Mouse (Mus musculus): Measurements from ENCODE around the gene Tigd3. TPM values are rescaled to one million over a fixed set of nuclear protein-coding genes. Genes with fewer than 3 reads are reported as not detected.

The Tigd3 gene
- polyA plus RNA-seq, 1 experiment: 0.52 TPM

DNA sequence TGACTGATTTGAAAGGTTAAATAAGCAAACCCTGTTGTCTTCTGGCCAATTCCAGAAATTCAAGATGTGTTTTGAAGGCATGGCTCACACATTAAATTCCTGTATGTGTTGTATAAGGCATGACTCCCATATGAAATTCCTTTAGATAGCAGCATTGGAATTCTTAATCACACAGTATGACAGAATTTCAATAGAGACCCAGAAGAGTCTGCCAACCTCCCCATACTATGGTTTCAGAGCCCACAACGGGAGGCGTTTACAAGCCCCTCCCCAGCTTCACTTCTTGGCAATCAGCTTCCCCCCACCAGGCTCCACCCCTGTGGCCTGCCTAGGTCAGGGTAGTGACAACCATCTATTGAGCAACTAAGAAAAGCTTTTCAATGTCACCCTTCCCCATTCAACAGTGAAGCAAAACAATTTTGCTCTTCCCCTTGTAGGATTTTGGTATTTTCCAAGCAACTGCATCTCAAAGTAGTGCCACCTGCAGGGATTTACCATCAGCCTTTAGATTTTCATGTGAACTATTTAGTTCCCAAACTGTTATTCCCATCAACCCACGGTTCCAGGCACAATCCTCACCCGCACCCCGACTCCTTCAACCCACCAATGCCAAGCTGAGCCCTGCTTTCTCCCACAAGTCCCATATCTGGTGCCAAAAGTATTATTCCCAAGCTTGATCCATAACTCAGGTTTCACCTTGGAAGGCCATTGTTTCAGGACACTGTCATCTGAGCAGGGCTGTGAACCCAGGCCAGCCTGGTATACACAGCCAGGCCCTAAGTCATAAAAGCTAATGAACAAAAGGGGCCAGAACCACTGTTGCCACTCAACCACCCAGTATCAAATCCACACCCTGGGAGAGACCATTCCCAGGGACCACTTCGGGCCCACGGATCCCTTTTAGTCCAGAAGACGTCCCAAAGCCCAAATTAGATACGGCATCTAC, 50.9 kb downstream of the Tigd3 start:
- TF ChIP-seq CTCF (conservative IDR thresholded peaks at IDR 0.05; ENCODE audit: insufficient read depth, insufficient read length, low read depth, low read length) (no peak; the same call in 1 of the 2 replicates), POLR2A (IDR thresholded peaks at IDR 0.05; ENCODE audit: low read depth, low read length) (peak; percentile 83)
- Histone ChIP-seq H3K4me3 (ENCODE audit: insufficient read depth, low read depth, low read length) (peak overlapping the region; percentile 97), H3K36me3 (ENCODE audit: control insufficient read depth, insufficient read depth, low read length) (peaks cover 11% of the 10 kb centered on the region), H3K4me1 (ENCODE audit: control insufficient read depth, insufficient read depth, low read length) (peaks cover 28% of the 10 kb centered on the region), H3K27ac (ENCODE audit: insufficient read depth, low read depth, low read length) (peak overlapping the region; percentile 97), H3K27me3 (replicated peaks; ENCODE audit: control insufficient read depth, insufficient read depth, low read length) (no peaks in the 10 kb centered on the region)
- DNase-seq: peak; percentile 73
- 12% methylated on average over 9 of the region's 9 CpGs for WGBS

DNA sequence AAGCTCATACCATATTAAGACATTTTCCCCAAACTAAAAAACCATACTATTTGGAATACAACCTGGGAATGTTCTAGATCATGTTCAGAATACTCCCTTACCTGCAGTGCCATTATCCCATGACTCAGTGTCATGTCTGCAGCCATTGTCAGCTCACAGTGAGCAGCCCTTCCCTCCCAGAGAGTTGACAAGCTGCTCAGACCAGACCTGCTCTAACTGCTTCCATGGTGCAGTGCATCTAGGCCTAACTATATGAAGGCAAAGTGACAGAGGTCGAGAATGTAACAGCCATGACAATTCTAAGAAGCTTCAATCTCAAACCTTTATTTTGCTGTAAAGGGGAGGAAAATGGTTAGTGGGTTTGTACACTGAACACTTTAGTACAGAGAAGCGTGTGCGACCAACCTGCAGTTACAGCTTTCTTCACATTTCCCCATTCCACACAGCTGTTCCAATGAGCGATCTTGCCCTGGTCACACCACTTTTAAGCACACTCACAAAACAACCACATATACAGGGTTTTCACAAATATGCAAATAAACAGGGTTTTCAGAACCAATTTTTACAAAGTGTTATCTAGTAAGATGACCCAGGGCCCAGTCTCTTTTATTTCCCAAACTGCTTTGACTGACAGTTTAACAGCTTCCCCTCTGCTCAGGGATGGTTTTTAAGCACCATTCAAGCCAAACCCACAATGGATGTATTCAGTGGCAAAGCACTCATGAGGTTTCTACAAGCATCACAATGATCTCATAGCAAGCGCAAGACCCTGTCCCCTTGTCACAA, 51.8 kb downstream of the Tigd3 start:
- 5% methylated on average over 5 of the region's 5 CpGs for WGBS
- peak; percentile 51 for DNase-seq

DNA sequence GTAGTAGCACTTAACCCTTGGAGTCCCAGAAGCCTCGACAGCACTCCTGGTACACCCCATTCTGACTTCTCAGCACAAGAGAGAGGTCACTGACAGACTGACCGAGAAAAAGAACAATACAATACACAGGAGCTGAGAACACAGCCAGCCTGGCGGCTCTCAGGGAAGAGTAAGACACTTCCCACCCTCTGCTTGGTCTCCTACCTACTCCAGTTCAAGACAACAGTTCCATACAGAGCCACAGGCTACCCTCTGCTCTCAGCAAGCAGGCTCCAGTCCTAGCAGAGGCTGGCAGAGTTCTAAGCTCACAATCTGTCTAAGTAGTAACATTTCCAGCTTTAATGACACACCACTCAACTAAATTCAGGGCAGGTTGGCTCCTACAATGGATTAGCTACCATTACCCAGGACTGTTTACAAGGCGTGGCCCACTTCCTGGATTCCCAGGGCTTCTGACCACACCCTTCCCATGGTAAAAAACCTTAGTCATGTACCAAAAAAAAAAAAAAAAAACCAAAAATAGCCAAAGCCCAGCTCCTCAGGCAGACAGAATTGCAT, 52.5 kb downstream of the Tigd3 start:
- Histone ChIP-seq H3K36me3 (ENCODE audit: control insufficient read depth, insufficient read depth, low read length) (peaks cover 11% of the 10 kb centered on the region), H3K4me1 (ENCODE audit: control insufficient read depth, insufficient read depth, low read length) (peaks cover 24% of the 10 kb centered on the region; the same call in 1 of the 2 replicates), H3K27me3 (replicated peaks; ENCODE audit: control insufficient read depth, insufficient read depth, low read length) (no peaks in the 10 kb centered on the region), H3K4me3 (ENCODE audit: insufficient read depth, low read depth, low read length) (peak overlapping the region; percentile 49), H3K27ac (ENCODE audit: insufficient read depth, low read depth, low read length) (peak overlapping the region; percentile 68)
- DNase-seq: peak; percentile 79
- 15% methylated on average over 4 of the region's 4 CpGs for WGBS
- TF ChIP-seq POLR2A (IDR thresholded peaks at IDR 0.05; ENCODE audit: low read depth, low read length): peak; percentile 87
- 0 out of 2 replicates have a peak, but pooled peaks have one; percentile 2 for TF ChIP-seq CTCF (conservative IDR thresholded peaks at IDR 0.05; ENCODE audit: insufficient read depth, insufficient read length, low read depth, low read length)

More for the DNA sequence above, 51.8 kb downstream of the Tigd3 start:
- no peaks in the 10 kb centered on the region for H3K27me3 ChIP-seq (replicated peaks; ENCODE audit: control insufficient read depth, insufficient read depth, low read length)
- H3K36me3 ChIP-seq (ENCODE audit: control insufficient read depth, insufficient read depth, low read length): peaks cover 11% of the 10 kb centered on the region
- peaks cover 24% of the 10 kb centered on the region for H3K4me1 ChIP-seq (ENCODE audit: control insufficient read depth, insufficient read depth, low read length)
- peak overlapping the region; percentile 97 for H3K4me3 ChIP-seq (ENCODE audit: insufficient read depth, low read depth, low read length)
- peak overlapping the region; percentile 97 for H3K27ac ChIP-seq (ENCODE audit: insufficient read depth, low read depth, low read length)
- TF ChIP-seq CTCF (conservative IDR thresholded peaks at IDR 0.05; ENCODE audit: insufficient read depth, insufficient read length, low read depth, low read length) (peak; percentile 13; the same call in 1 of the 2 replicates), POLR2A (IDR thresholded peaks at IDR 0.05; ENCODE audit: low read depth, low read length) (peak; percentile 62)

Other genes starting within 250 kb of the Tigd3 start
- 35.4 and 36.9 TPM in 2 replicates for gene Sipa1, start 230.4 kb downstream of the Tigd3 start, polyA plus RNA-seq (2012; rRNA removed)
- gene Map3k11, start 205.4 kb downstream of the Tigd3 start, polyA plus RNA-seq (2012; rRNA removed): 72.2 and 83.9 TPM in 2 replicates
- 88.8 and 108 TPM in 2 replicates for gene Pcnx3, start 205.2 kb downstream of the Tigd3 start, polyA plus RNA-seq (2012; rRNA removed)
- gene Kcnk7, start 189.8 kb downstream of the Tigd3 start, polyA plus RNA-seq (2012; rRNA removed): 0.08 and 0.13 TPM in 2 replicates
- gene Ehbp1l1, start 167.8 kb downstream of the Tigd3 start, polyA plus RNA-seq (2012; rRNA removed): 19.3 and 20.1 TPM in 2 replicates
- gene Fam89b, start 164.5 kb downstream of the Tigd3 start, polyA plus RNA-seq (2012; rRNA removed): 93.8 and 122 TPM in 2 replicates
- 52.8 and 61.8 TPM in 2 replicates for gene Ltbp3, start 153.2 kb downstream of the Tigd3 start, polyA plus RNA-seq (2012; rRNA removed)
- 107 and 134 TPM in 2 replicates for gene Scyl1, start 122.7 kb downstream of the Tigd3 start, polyA plus RNA-seq (2012; rRNA removed)
- 18.5 and 23.1 TPM in 2 replicates for gene Frmd8, start 18.9 kb downstream of the Tigd3 start, polyA plus RNA-seq (2012; rRNA removed)
- gene Slc25a45, start 16.3 kb downstream of the Tigd3 start, polyA plus RNA-seq (2012; rRNA removed): 52.7 and 63.4 TPM in 2 replicates
- 71.5 and 79.7 TPM in 2 replicates for gene Dpf2, start 18.9 kb upstream of the Tigd3 start, polyA plus RNA-seq (2012; rRNA removed)
- gene Cdc42ep2, start 30.7 kb upstream of the Tigd3 start, polyA plus RNA-seq (2012; rRNA removed): 12.0 and 12.2 TPM in 2 replicates
- gene Pola2, start 70.1 kb upstream of the Tigd3 start, polyA plus RNA-seq (2012; rRNA removed): 24.9 and 26.2 TPM in 2 replicates
- not detected in 2 replicates for gene Slc22a20, start 92.0 kb upstream of the Tigd3 start, polyA plus RNA-seq (2012; rRNA removed)
- gene Capn1, start 121.7 kb upstream of the Tigd3 start, polyA plus RNA-seq (2012; rRNA removed): 36.0 and 38.0 TPM in 2 replicates
- gene Syvn1, start 152.4 kb upstream of the Tigd3 start, polyA plus RNA-seq (2012; rRNA removed): 31.5 and 32.8 TPM in 2 replicates
- gene Mrpl49, start 163.6 kb upstream of the Tigd3 start, polyA plus RNA-seq (2012; rRNA removed): 32.0 and 37.3 TPM in 2 replicates
- gene Fau, start 163.7 kb upstream of the Tigd3 start, polyA plus RNA-seq (2012; rRNA removed): 882 and 1,017 TPM in 2 replicates
- 42.3 and 57.7 TPM in 2 replicates for gene Znhit2, start 167.0 kb upstream of the Tigd3 start, polyA plus RNA-seq (2012; rRNA removed)
- 31.2 and 38.4 TPM in 2 replicates for gene Tm7sf2, start 174.2 kb upstream of the Tigd3 start, polyA plus RNA-seq (2012; rRNA removed)
- gene Vps51, start 183.1 kb upstream of the Tigd3 start, polyA plus RNA-seq (2012; rRNA removed): 65.0 and 67.1 TPM in 2 replicates
- gene Tmem262, start 185.9 kb upstream of the Tigd3 start, polyA plus RNA-seq (2012; rRNA removed): 0.58 TPM in 1 of 2 replicates, not detected in the other
- not detected in 2 replicates for gene Gm28374, start 188.1 kb upstream of the Tigd3 start, polyA plus RNA-seq (2012; rRNA removed)
- 70.2 and 77.1 TPM in 2 replicates for gene Zfpl1, start 190.8 kb upstream of the Tigd3 start, polyA plus RNA-seq (2012; rRNA removed)
- gene Cdca5, start 190.8 kb upstream of the Tigd3 start, polyA plus RNA-seq (2012; rRNA removed): 0.37 and 0.67 TPM in 2 replicates
- gene AC131692.1, start 200.3 kb upstream of the Tigd3 start, polyA plus RNA-seq (2012; rRNA removed): not detected in 2 replicates
- 2.0 and 2.1 TPM in 2 replicates for gene Naaladl1, start 211.6 kb upstream of the Tigd3 start, polyA plus RNA-seq (2012; rRNA removed)
- 23.8 and 30.3 TPM in 2 replicates for gene Sac3d1, start 224.5 kb upstream of the Tigd3 start, polyA plus RNA-seq (2012; rRNA removed)
- gene Snx15, start 234.2 kb upstream of the Tigd3 start, polyA plus RNA-seq (2012; rRNA removed): 28.7 and 35.0 TPM in 2 replicates
- 4.8 and 5.5 TPM in 2 replicates for gene Batf2, start 246.8 kb upstream of the Tigd3 start, polyA plus RNA-seq (2012; rRNA removed)
- gene Arl2, start 247.4 kb upstream of the Tigd3 start, polyA plus RNA-seq (2012; rRNA removed): 144 and 157 TPM in 2 replicates